Mouse (Mus musculus): ENCODE data around the gene Znrf4. TPM values are rescaled to one million over a fixed set of nuclear protein-coding genes. Genes with fewer than 3 reads are reported as not detected.

Znrf4 gene
- polyA plus RNA-seq, 1 experiment, result not detected

- peak; percentile 58; the same call in 1 of the 2 replicates for TF ChIP-seq CTCF (IDR thresholded peaks at IDR 0.05; ENCODE audit: borderline replicate concordance, extremely low read depth, insufficient read depth, insufficient read length)
- TF ChIP-seq POLR2A (IDR thresholded peaks at IDR 0.05; ENCODE audit: borderline replicate concordance, extremely low read depth, insufficient read depth, insufficient read length, poor library complexity, severe bottlenecking), result no peak
- peak; percentile 85 for DNase-seq (ENCODE audit: low read depth)
These were observed 24.8 kb downstream of the Znrf4 start for GRCm38 (mm10) chr17:56487441-56487888.

DNA sequence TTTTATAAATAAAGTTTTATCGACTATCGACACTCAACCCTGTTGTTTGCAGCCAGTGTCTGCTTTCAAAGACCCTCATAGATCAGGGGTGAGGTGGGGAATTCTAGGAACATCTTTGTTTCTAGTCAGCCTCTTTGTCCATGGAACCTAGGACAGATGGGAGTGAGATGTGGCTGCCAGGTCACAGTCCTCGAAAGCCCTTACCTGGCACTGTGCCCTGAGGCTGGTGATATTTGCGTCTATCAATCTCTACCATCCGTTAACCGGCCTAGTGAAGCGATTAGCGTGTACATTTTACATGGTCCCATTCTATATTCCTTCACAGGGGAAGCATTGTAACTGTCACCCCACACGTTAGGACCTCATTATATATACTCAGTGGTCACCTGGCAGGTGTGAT, 26.3 kb downstream of the Znrf4 start:
- TF ChIP-seq CTCF (IDR thresholded peaks at IDR 0.05; ENCODE audit: borderline replicate concordance, extremely low read depth, insufficient read depth, insufficient read length), result no peak
- TF ChIP-seq POLR2A (IDR thresholded peaks at IDR 0.05; ENCODE audit: borderline replicate concordance, extremely low read depth, insufficient read depth, insufficient read length, poor library complexity, severe bottlenecking), result no peak
- peak; percentile 32 for DNase-seq (ENCODE audit: low read depth)

DNA sequence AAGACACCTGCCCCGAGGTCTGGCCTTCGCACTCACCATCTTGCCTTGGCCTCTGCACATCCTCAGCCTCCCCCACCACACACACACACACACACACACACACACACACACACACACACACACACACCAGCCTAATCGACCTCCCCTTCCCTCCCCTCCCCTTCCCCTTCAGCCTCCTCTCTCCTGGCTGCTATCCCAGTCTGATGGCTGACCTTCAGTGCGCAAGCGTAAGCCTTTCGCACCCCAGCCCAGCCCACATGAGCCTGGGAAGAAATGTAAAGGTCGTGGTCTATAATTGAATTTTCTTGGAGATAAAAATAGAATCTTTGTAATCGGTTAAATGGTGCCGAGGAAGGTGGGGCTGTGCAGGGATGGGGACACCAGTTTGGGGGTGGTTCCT, 27.1 kb downstream of the Znrf4 start:
- peak; percentile 85 for DNase-seq (ENCODE audit: low read depth)
- no peak for TF ChIP-seq CTCF (IDR thresholded peaks at IDR 0.05; ENCODE audit: borderline replicate concordance, extremely low read depth, insufficient read depth, insufficient read length)

DNA sequence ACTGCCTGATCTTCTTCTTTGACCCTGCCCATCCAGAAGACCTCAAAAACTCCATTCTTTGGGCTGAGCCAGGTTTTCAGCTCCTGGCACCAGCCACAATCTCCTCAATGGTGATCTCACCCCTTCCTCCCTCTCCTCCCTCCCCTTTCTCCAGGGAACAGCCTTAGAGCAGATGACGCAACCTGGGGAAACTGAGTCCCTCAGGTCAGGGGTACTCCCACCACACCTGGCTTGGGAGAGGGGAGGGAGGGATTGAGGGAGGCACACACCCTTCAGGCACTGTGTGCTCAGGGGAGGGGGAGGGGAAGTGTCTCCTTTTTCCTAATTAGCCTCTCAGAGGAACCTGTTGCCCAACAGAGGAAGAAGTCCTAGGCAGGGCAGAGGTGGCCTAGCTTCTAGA, 29.6 kb downstream of the Znrf4 start:
- DNase-seq (ENCODE audit: low read depth), result no peak
- TF ChIP-seq CTCF (IDR thresholded peaks at IDR 0.05; ENCODE audit: borderline replicate concordance, extremely low read depth, insufficient read depth, insufficient read length), result no peak
- TF ChIP-seq POLR2A (IDR thresholded peaks at IDR 0.05; ENCODE audit: borderline replicate concordance, extremely low read depth, insufficient read depth, insufficient read length, poor library complexity, severe bottlenecking), result no peak

DNA sequence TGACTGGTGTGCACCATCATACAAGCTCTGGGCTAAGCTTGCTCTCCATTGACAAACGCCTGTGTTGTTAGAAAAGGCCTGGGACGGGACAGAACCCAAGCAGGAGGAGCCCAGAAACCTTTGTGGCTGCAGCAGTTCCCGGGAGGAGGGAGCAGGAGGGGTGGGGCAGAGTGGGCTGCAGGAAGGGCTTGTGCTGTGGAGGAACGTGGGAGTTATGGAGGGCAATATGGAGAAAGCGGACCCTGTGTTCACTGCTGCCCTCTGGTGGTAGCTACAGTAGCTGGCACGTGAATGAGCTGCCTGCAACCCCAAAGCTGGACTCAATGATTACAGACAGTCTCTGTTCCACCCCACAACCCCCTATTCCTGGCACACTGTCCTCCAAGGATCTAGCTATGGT, 32.9 kb downstream of the Znrf4 start:
- DNase-seq (ENCODE audit: low read depth), result peak; percentile 84
- TF ChIP-seq POLR2A (IDR thresholded peaks at IDR 0.05; ENCODE audit: borderline replicate concordance, extremely low read depth, insufficient read depth, insufficient read length, poor library complexity, severe bottlenecking) (no peak), CTCF (IDR thresholded peaks at IDR 0.05; ENCODE audit: borderline replicate concordance, extremely low read depth, insufficient read depth, insufficient read length) (peak; percentile 92)

DNA sequence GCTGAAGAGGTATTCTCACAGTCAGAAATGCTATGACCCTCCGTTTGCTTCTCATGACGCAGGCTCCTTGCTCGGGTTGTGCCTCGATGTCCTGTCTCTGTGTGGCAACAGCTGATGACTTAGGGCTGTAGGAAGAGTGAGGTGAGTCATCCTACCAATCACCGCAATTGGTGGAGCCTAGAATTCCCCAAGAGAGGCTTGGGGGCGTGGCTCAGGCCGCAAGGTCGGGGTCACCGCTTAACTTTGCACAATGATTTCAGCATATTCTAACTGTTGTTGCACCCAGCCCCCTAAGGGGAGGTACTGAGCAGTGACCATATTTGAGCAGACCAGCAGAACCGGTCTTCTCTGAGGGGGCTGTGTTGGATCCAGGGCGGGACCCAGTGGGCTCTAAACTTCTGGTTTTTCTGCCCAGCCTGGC, 34.0 kb downstream of the Znrf4 start:
- no peak for TF ChIP-seq CTCF (IDR thresholded peaks at IDR 0.05; ENCODE audit: borderline replicate concordance, extremely low read depth, insufficient read depth, insufficient read length)
- no peak for TF ChIP-seq POLR2A (IDR thresholded peaks at IDR 0.05; ENCODE audit: borderline replicate concordance, extremely low read depth, insufficient read depth, insufficient read length, poor library complexity, severe bottlenecking)
- DNase-seq (ENCODE audit: low read depth), result no peak

DNA sequence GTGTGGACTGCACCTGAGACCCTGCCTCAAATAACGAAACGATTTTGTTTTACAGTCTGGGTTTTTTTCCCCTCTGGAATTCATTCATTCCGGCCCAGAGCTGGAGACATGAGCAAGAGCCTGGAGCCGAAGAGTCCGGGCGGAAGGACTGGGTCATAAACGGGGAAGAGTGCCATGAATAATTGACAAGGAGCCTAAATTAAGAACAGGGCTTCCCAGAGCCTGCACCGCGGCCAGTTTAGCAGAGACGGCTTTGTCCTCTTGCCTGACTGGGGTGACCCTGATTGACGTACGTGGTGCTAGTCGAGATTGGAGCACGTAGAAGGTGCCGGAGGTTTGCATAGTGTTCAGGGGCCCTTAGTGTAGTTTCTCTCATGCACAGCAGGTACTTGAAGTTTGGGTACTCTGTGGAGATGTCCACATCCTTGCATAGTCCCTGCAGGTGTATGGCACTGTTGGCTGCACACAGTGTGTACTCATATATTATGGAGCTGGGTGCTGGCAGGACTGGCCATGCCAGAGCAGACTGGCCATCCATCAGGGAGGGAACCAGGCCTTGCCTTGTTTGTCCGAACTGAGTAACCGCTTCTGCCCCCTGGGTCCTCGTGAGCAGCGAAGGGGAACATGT, 34.9 kb downstream of the Znrf4 start:
- TF ChIP-seq CTCF (IDR thresholded peaks at IDR 0.05; ENCODE audit: borderline replicate concordance, extremely low read depth, insufficient read depth, insufficient read length) (no peak), POLR2A (IDR thresholded peaks at IDR 0.05; ENCODE audit: borderline replicate concordance, extremely low read depth, insufficient read depth, insufficient read length, poor library complexity, severe bottlenecking) (no peak)
- DNase-seq (ENCODE audit: low read depth), result no peak

DNA sequence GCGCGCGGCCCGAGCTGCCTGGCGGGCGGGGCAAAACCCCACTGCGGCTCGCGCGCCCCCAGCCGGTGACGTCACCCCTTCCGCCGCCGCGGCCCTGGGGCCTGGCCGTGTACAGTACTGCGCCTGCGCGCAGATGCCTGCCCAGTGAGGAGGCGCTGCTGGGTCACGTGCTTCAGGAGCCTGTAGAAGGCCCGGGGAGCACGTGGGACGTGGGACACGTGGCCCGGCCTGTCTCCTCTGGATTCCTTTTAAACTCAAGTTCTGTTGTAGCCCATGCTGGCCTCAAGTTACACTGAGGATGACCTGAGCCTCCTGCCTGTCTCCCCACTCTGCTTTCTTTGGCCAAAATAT, 35.9 kb downstream of the Znrf4 start, which contains the start of gene Ptprs:
Gene Ptprs, minus strand, starts transcription at position 82 of the 351 bp plus-strand sequence.
- TF ChIP-seq CTCF (IDR thresholded peaks at IDR 0.05; ENCODE audit: borderline replicate concordance, extremely low read depth, insufficient read depth, insufficient read length) (no peak), POLR2A (IDR thresholded peaks at IDR 0.05; ENCODE audit: borderline replicate concordance, extremely low read depth, insufficient read depth, insufficient read length, poor library complexity, severe bottlenecking) (no peak; the same call in 1 of the 2 replicates)
- peak; percentile 99 for DNase-seq (ENCODE audit: low read depth)

DNA sequence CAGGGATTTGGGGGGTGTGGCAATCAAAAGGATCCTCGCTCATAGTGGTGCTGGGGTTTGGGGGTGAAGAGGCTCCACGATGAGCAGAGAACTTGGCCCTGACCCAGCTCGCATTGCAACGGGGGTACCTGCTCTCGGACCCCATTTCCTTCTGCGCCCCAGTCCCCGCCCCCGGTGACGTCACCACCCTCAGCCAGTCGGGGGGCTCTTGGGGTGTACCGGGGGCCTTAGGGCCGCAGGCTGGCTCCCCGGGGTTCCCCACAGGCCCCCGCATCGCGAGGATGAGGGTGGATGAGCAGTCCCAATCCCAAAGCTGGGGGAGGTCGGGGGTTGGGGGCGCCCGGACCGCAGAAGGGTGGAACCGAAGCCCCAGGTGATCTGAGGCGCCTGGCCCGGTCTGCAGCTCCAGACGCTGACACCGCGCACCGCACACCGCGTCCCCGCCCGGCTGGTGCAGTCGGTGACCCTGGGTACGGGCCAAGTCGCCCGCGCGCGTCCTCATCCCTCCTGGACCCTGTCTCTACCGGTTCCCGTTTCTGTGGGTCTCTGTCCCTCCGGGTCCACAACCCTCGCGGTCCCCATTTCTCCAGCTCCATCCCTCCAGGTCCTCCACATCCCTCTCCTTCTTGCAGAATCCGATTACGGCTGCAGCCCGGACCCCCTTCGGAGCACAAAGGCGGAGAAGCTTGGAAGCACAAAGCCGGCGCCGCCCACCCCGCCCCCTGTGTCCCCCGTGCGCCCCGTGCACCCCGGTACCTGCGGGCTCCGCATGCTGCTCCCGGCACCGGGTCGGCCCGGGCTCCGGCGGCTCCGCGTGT, 36.4 kb downstream of the Znrf4 start:
- TF ChIP-seq CTCF (IDR thresholded peaks at IDR 0.05; ENCODE audit: borderline replicate concordance, extremely low read depth, insufficient read depth, insufficient read length) (no peak), POLR2A (IDR thresholded peaks at IDR 0.05; ENCODE audit: borderline replicate concordance, extremely low read depth, insufficient read depth, insufficient read length, poor library complexity, severe bottlenecking) (peak; percentile 89; the same call in 1 of the 2 replicates)
- DNase-seq (ENCODE audit: low read depth), result peak; percentile 82

DNA sequence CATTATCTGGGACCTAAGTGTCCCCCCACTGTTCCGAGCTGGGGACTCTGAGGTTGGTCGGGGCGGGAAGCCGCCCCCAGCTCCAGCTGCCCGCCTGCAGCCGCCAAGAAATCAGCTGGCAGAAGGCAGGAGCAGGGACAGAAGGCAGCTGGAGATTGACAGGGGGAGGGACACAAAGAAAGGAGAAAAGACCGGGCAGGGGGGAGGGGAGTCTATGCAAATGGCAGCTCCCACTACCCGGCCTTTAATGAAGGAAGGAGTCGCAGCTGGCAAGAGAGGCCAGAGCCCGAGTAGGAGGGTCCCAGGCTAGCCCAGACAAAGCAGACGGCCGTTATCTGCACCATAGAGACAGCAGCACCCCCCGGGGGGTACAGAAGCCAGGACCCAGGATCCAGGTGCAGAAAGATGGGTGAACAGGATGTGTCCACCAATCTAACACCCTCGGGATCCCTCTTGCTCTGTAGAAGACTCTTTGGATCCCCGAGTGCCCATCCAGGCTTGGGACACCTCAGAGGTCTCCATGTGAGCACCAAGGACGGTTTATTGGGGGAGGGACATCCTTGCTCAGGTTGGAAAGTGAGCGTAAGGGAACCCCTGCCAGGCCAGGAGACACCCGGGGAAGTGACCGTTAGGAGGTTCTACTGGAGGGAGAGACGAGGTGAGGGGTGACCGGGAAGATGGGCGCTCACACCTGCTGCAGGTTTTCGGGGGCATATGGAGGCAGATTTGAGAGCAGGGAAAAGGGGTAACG, 37.2 kb downstream of the Znrf4 start:
- TF ChIP-seq POLR2A (IDR thresholded peaks at IDR 0.05; ENCODE audit: borderline replicate concordance, extremely low read depth, insufficient read depth, insufficient read length, poor library complexity, severe bottlenecking), result no peak
- no peak for TF ChIP-seq CTCF (IDR thresholded peaks at IDR 0.05; ENCODE audit: borderline replicate concordance, extremely low read depth, insufficient read depth, insufficient read length)
- peak; percentile 97 for DNase-seq (ENCODE audit: low read depth)

GRCm38 (mm10) chr17:56474311-56474830, 37.9 kb downstream of the Znrf4 start:
- TF ChIP-seq CTCF (IDR thresholded peaks at IDR 0.05; ENCODE audit: borderline replicate concordance, extremely low read depth, insufficient read depth, insufficient read length) (no peak), POLR2A (IDR thresholded peaks at IDR 0.05; ENCODE audit: borderline replicate concordance, extremely low read depth, insufficient read depth, insufficient read length, poor library complexity, severe bottlenecking) (no peak)
- DNase-seq (ENCODE audit: low read depth), result no peak

Measured in brain, embryonic 14.5 days (tissue).